Mouse (Mus musculus): ENCODE measurements around the gene Pnpla5. TPM values are rescaled to one million over a fixed set of nuclear protein-coding genes. Genes with fewer than 3 reads are reported as not detected.

Gene Pnpla5
- total RNA-seq, 1 experiment from 2014 or later: not detected

DNA sequence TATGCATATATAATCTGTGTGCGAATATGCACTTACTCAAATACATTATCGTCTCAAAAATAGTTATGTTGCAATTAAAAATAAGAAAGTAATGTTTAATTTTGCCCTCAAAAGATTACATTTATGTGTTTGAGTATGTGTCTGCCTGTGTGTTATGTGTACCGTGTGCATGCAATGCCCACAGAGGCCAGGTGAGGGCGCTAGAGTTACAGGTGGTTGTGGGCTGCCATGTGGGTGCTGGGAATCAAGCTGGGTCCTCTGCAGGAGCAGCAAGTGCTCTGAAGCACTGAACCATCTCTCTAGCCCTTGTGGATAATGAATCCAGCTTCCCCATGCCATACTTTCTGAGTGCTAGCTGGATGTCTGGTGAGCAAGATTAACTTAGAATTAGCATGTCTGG is 57.3 kb downstream of the Pnpla5 start:
- DNase-seq: no peak

DNA sequence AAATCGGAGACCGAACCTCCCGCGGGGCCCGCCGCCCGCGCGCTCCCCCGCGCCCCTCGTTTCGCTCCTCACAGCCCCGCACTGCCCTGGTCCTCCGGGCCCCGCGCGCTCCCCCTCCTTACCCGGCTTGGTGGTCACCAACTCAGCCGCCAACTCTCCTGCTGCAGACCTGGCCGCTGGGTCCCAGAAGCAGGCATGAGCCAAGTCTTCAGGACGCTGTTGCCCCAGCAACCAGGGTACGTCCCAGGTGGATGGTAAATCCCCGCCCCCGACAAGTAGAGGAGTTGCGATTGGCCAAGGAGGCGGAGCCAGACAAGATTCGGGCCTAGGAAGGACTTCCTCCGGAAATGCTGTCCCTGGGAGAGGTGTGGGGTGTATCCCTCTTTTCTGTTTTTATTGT is 57.8 kb downstream of the Pnpla5 start, which contains the start of gene Efcab6:
Efcab6 (minus strand) TSS at position 240 of the 400 bp plus-strand sequence.
- no peak for DNase-seq

Small RNAs within 50 kb of the gene (microRNA-seq; reads per million reads assigned to microRNA genes)
- gene Mir6392: 0 to 0.69 reads per million in 2 experiments

Other genes starting within 250 kb of the Pnpla5 start
- gene Efcab6, start 57.8 kb downstream of the Pnpla5 start, total RNA-seq (2021): 0.21 TPM in 1 of 2 replicates, not detected in the other
- gene Sult4a1, start 17.4 kb downstream of the Pnpla5 start, total RNA-seq (2021): 3.0 and 4.1 TPM in 2 replicates
- gene Pnpla3, start 44.7 kb upstream of the Pnpla5 start, total RNA-seq (2021): 33.6 and 34.6 TPM in 2 replicates
- 136 and 143 TPM in 2 replicates for gene Samm50, start 69.1 kb upstream of the Pnpla5 start, total RNA-seq (2021)
- gene Parvb, start 108.9 kb upstream of the Pnpla5 start, total RNA-seq (2021): 18.0 and 18.8 TPM in 2 replicates
- gene Parvg, start 200.9 kb upstream of the Pnpla5 start, total RNA-seq (2021): 1.9 and 3.6 TPM in 2 replicates

All from adrenal gland, postnatal 25 days (tissue).